ENCODE assay signal across 17 mouse cellular contexts in the genomic region with DNA sequence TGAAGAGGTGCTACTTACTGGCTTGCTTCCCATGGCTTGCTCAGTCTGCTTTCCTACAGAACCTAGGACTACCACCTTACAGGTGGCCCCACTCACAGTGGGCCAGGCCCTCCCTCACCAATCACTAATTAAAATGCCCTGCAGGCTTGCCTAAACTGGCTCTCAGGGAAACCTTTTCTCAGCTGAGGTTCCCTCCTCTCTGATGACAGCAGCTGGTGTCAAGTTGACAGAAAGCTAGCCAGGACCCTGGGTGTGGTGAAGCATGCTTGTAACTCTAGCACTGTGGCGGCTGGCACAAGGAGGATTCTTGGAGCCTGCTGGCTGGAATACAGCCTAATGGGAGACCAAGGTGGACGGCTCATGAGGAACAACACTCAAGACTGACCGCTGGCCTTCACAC. TPM values are rescaled to one million over a fixed set of nuclear protein-coding genes. Genes with fewer than 3 reads are reported as not detected.
A peak's percentile ranks its signal among the peaks of the same experiment; 100 is the strongest.
DNase-seq lines count a peak whose midpoint lies in the region; ATAC-seq and TF ChIP-seq lines count a peak whose summit lies in the region.
"Had no signal": no experiment of that assay in that cellular context is flagged by ENCODE, and none has a peak within 500 bp of the region (broad histone marks: within the 10 kb centered on the region; RNA-seq: fewer than 3 reads in every experiment).

No protein-coding gene starts in this region.

- H3K27me3 ChIP-seq in heart, embryonic 12.5 days (replicated peaks): no peaks in the 10 kb centered on the region
- H3K27me3 ChIP-seq in lung, embryonic 16.5 days (ENCODE audit: control insufficient read depth, insufficient read depth, low read depth, low read length): no peaks in the 10 kb centered on the region
- no peaks in the 10 kb centered on the region for H3K27me3 ChIP-seq in stomach, embryonic 16.5 days (ENCODE audit: control insufficient read depth, insufficient read depth, low read length)
- H3K27me3 ChIP-seq in forebrain, embryonic 10.5 days (ENCODE audit: poor library complexity, severe bottlenecking): no peaks in the 10 kb centered on the region
- no peaks in the 10 kb centered on the region for H3K27me3 ChIP-seq in hindbrain, embryonic 10.5 days (ENCODE audit: insufficient read depth, poor library complexity, severe bottlenecking)
- H3K27me3 ChIP-seq: forebrain, embryonic 15.5 days; limb, embryonic 15.5 days; lung, embryonic 15.5 days; neural tube, embryonic 12.5 days; Patski had no signal

- WGBS in heart, embryonic 12.5 days: 43% methylated on average over 3 of the region's 3 CpGs
- 35% methylated on average over 3 of the region's 3 CpGs for WGBS in lung, embryonic 16.5 days
- WGBS in stomach, embryonic 16.5 days: 47% methylated on average over 3 of the region's 3 CpGs
- WGBS in forebrain, embryonic 10.5 days: 85% methylated on average over 3 of the region's 3 CpGs
- 68% methylated on average over 3 of the region's 3 CpGs for WGBS in hindbrain, embryonic 10.5 days

- no peak overlapping the region for H3K4me3 ChIP-seq in heart, embryonic 12.5 days
- no peak overlapping the region for H3K4me3 ChIP-seq in lung, embryonic 16.5 days (ENCODE audit: low read length)
- no peak overlapping the region for H3K4me3 ChIP-seq in gastrocnemius, adult 2 months
- no peak overlapping the region for H3K4me3 ChIP-seq in stomach, embryonic 16.5 days (replicated peaks; ENCODE audit: low read length)
- H3K4me3 ChIP-seq in forebrain, embryonic 10.5 days: no peak overlapping the region
- no peak overlapping the region for H3K4me3 ChIP-seq in hindbrain, embryonic 10.5 days
- H3K4me3 ChIP-seq: forebrain, embryonic 15.5 days; limb, embryonic 15.5 days; lung, embryonic 15.5 days; neural tube, embryonic 12.5 days had no signal

- peak overlapping the region; percentile 32; the same call in 1 of the 2 replicates for H3K27ac ChIP-seq in heart, embryonic 12.5 days (ENCODE audit: poor library complexity, severe bottlenecking)
- no peak overlapping the region for H3K27ac ChIP-seq in lung, embryonic 16.5 days (ENCODE audit: low read length)
- H3K27ac ChIP-seq in gastrocnemius, adult 2 months: peak overlapping the region; percentile 40; the same call in 1 of the 2 replicates
- H3K27ac ChIP-seq in stomach, embryonic 16.5 days (ENCODE audit: low read length): peak overlapping the region; percentile 62
- no peak overlapping the region for H3K27ac ChIP-seq in forebrain, embryonic 10.5 days
- H3K27ac ChIP-seq in hindbrain, embryonic 10.5 days: no peak overlapping the region
- H3K27ac ChIP-seq: forebrain, embryonic 15.5 days; limb, embryonic 15.5 days; lung, embryonic 15.5 days; neural tube, embryonic 12.5 days had no signal

- no peak overlapping the region for H3K9ac ChIP-seq in heart, embryonic 12.5 days
- no peak overlapping the region for H3K9ac ChIP-seq in lung, embryonic 16.5 days (ENCODE audit: low read length)
- no peak overlapping the region for H3K9ac ChIP-seq in stomach, embryonic 16.5 days (ENCODE audit: low read length)
- H3K9ac ChIP-seq: forebrain, embryonic 15.5 days; limb, embryonic 15.5 days; lung, embryonic 15.5 days; neural tube, embryonic 12.5 days had no signal

- H3K9me3 ChIP-seq in heart, embryonic 12.5 days (replicated peaks): 0 out of 2 replicates have a peak, but pooled peaks cover 3% of the 10 kb centered on the region
- H3K9me3 ChIP-seq in lung, embryonic 16.5 days (ENCODE audit: control insufficient read depth, low read length): no peaks in the 10 kb centered on the region
- no peaks in the 10 kb centered on the region for H3K9me3 ChIP-seq in stomach, embryonic 16.5 days (replicated peaks; ENCODE audit: control insufficient read depth, low read length)
- H3K9me3 ChIP-seq in forebrain, embryonic 10.5 days: no peaks in the 10 kb centered on the region; the same call in 1 of the 2 replicates
- no peaks in the 10 kb centered on the region for H3K9me3 ChIP-seq in hindbrain, embryonic 10.5 days
- H3K9me3 ChIP-seq: forebrain, embryonic 15.5 days; limb, embryonic 15.5 days; lung, embryonic 15.5 days; neural tube, embryonic 12.5 days had no signal

- intact Hi-C loops in heart, postnatal 25 days (cut with DNase I): no loop called here
- intact Hi-C loops in gastrocnemius, adult 2 months (cut with DNase I): no loop called here

- H3K4me1 ChIP-seq in heart, embryonic 12.5 days (replicated peaks): peaks cover 22% of the 10 kb centered on the region
- no peaks in the 10 kb centered on the region; the same call in 1 of the 2 replicates for H3K4me1 ChIP-seq in lung, embryonic 16.5 days (replicated peaks; ENCODE audit: control insufficient read depth, insufficient read depth, low read length)
- H3K4me1 ChIP-seq in stomach, embryonic 16.5 days (ENCODE audit: control insufficient read depth, insufficient read depth, low read length): 0 out of 2 replicates have a peak, but pooled peaks cover 6% of the 10 kb centered on the region
- H3K4me1 ChIP-seq in forebrain, embryonic 10.5 days: peaks cover 22% of the 10 kb centered on the region
- H3K4me1 ChIP-seq in hindbrain, embryonic 10.5 days (replicated peaks): peaks cover 12% of the 10 kb centered on the region
- H3K4me1 ChIP-seq: forebrain, embryonic 15.5 days; neural tube, embryonic 12.5 days had no signal

- no peak for TF ChIP-seq CTCF in gastrocnemius, adult 2 months (IDR thresholded peaks at IDR 0.05)

- H3K36me3 ChIP-seq in heart, embryonic 12.5 days: no peaks in the 10 kb centered on the region
- H3K36me3 ChIP-seq in lung, embryonic 16.5 days (ENCODE audit: control insufficient read depth, insufficient read depth, low read length): no peaks in the 10 kb centered on the region
- no peaks in the 10 kb centered on the region for H3K36me3 ChIP-seq in stomach, embryonic 16.5 days (ENCODE audit: control insufficient read depth, insufficient read depth, low read length)
- no peaks in the 10 kb centered on the region for H3K36me3 ChIP-seq in forebrain, embryonic 10.5 days (replicated peaks)
- H3K36me3 ChIP-seq in hindbrain, embryonic 10.5 days: no peaks in the 10 kb centered on the region
- H3K36me3 ChIP-seq: forebrain, embryonic 15.5 days; limb, embryonic 15.5 days; lung, embryonic 15.5 days; neural tube, embryonic 12.5 days had no signal

- no peak for DNase-seq in heart, postnatal 25 days (ENCODE audit: low spot score)
- DNase-seq in lung, postnatal 25 days (ENCODE audit: low spot score): no peak
- DNase-seq in gastrocnemius, adult 2 months: peak; percentile 83
- no peak for DNase-seq in forebrain, embryonic 10.5 days (ENCODE audit: extremely low spot score, low spot score)
- no peak for DNase-seq in hindbrain, embryonic 10.5 days (ENCODE audit: low spot score)
- DNase-seq: adrenal gland, postnatal 25 days; cerebellum, adult 11-12 months; thymus, postnatal 25 days had no signal

- no peak overlapping the region for H3K4me2 ChIP-seq in heart, embryonic 12.5 days
- no peak overlapping the region for H3K4me2 ChIP-seq in lung, embryonic 16.5 days (ENCODE audit: low read depth, low read length)
- no peak overlapping the region for H3K4me2 ChIP-seq in stomach, embryonic 16.5 days (ENCODE audit: low read depth, low read length)
- H3K4me2 ChIP-seq: forebrain, embryonic 15.5 days; limb, embryonic 15.5 days; lung, embryonic 15.5 days; midbrain, embryonic 11.5 days; neural tube, embryonic 12.5 days had no signal

- no peak for ATAC-seq in heart, embryonic 12.5 days (ENCODE audit: insufficient number of reproducible peaks, low FRiP score)
- ATAC-seq in lung, embryonic 16.5 days (ENCODE audit: low read depth): 0 out of 2 replicates have a peak, but pooled peaks have one; percentile 28
- ATAC-seq in stomach, embryonic 16.5 days (ENCODE audit: insufficient read depth, low FRiP score): no peak
- ATAC-seq: forebrain, embryonic 15.5 days had no signal

RNA-seq across cellular contexts. Expression of gene Lctl, which starts 8.4 kb away (rescaled TPM):
- polyA plus RNA-seq in heart, embryonic 12.5 days (2016; fragmentation: Nextera tagmentation; extraction: Ambion mirVana): 0.14 TPM in 1 of 2 replicates, not detected in the other
- total RNA-seq in heart, postnatal 25 days (2021): not detected
- polyA plus RNA-seq in lung, embryonic 16.5 days (2015; fragmentation: Nextera tagmentation; extraction: Ambion mirVana): not detected in 2 replicates
- total RNA-seq in gastrocnemius, adult 2 months (2021): under 1 TPM in 1 of 2 experiments, not detected in 1; 0.28 TPM
- polyA plus RNA-seq in stomach, embryonic 16.5 days (2015; fragmentation: Nextera tagmentation; extraction: Ambion mirVana): 0.23 TPM in 1 of 2 replicates, not detected in the other
- 0.11 TPM in 1 of 2 replicates, not detected in the other for polyA plus RNA-seq in forebrain, embryonic 10.5 days (2016; fragmentation: Nextera tagmentation; extraction: Ambion mirVana)
- polyA plus RNA-seq in hindbrain, embryonic 10.5 days (2016; fragmentation: Nextera tagmentation; extraction: Ambion mirVana): 0.16 TPM in 1 of 2 replicates, not detected in the other
- polyA plus RNA-seq: forebrain, embryonic 15.5 days; lung, embryonic 15.5 days; midbrain, embryonic 11.5 days; neural tube, embryonic 12.5 days had no signal

RNA-seq across cellular contexts. Expression of gene Zwilch, which starts 47.6 kb away (rescaled TPM):
- 28.0 and 28.6 TPM in 2 replicates for polyA plus RNA-seq in heart, embryonic 12.5 days (2016; fragmentation: Nextera tagmentation; extraction: Ambion mirVana)
- under 1 TPM; 0.42 to 0.62 TPM for total RNA-seq in heart, postnatal 25 days (2021)
- polyA plus RNA-seq in lung, embryonic 16.5 days (2015; fragmentation: Nextera tagmentation; extraction: Ambion mirVana): 27.9 and 28.5 TPM in 2 replicates
- under 1 TPM; 0.41 to 0.42 TPM for total RNA-seq in gastrocnemius, adult 2 months (2021)
- 21.4 and 22.6 TPM in 2 replicates for polyA plus RNA-seq in stomach, embryonic 16.5 days (2015; fragmentation: Nextera tagmentation; extraction: Ambion mirVana)
- 47.5 and 49.3 TPM in 2 replicates for polyA plus RNA-seq in forebrain, embryonic 10.5 days (2016; fragmentation: Nextera tagmentation; extraction: Ambion mirVana)
- 24.8 and 41.7 TPM in 2 replicates for polyA plus RNA-seq in hindbrain, embryonic 10.5 days (2016; fragmentation: Nextera tagmentation; extraction: Ambion mirVana)

RNA-seq across cellular contexts. Expression of gene Rpl4, which starts 47.9 kb away (rescaled TPM):
- 801 and 832 TPM in 2 replicates for polyA plus RNA-seq in heart, embryonic 12.5 days (2016; fragmentation: Nextera tagmentation; extraction: Ambion mirVana)
- 100 to 1,000 TPM; 433 to 462 TPM for total RNA-seq in heart, postnatal 25 days (2021)
- polyA plus RNA-seq in lung, embryonic 16.5 days (2015; fragmentation: Nextera tagmentation; extraction: Ambion mirVana): 1,101 and 1,112 TPM in 2 replicates
- 100 to 1,000 TPM; 601 to 627 TPM for total RNA-seq in gastrocnemius, adult 2 months (2021)
- polyA plus RNA-seq in stomach, embryonic 16.5 days (2015; fragmentation: Nextera tagmentation; extraction: Ambion mirVana): 1,104 and 1,145 TPM in 2 replicates
- polyA plus RNA-seq in forebrain, embryonic 10.5 days (2016; fragmentation: Nextera tagmentation; extraction: Ambion mirVana): 1,283 and 1,312 TPM in 2 replicates
- 959 and 1,179 TPM in 2 replicates for polyA plus RNA-seq in hindbrain, embryonic 10.5 days (2016; fragmentation: Nextera tagmentation; extraction: Ambion mirVana)

RNA-seq across cellular contexts. Expression of gene Snapc5, which starts 53.8 kb away (rescaled TPM):
- 21.9 and 23.0 TPM in 2 replicates for polyA plus RNA-seq in heart, embryonic 12.5 days (2016; fragmentation: Nextera tagmentation; extraction: Ambion mirVana)
- total RNA-seq in heart, postnatal 25 days (2021): 10 to 100 TPM; 21.6 to 23.5 TPM
- 28.5 and 34.2 TPM in 2 replicates for polyA plus RNA-seq in lung, embryonic 16.5 days (2015; fragmentation: Nextera tagmentation; extraction: Ambion mirVana)
- 10 to 100 TPM; 19.3 to 24.4 TPM for total RNA-seq in gastrocnemius, adult 2 months (2021)
- polyA plus RNA-seq in stomach, embryonic 16.5 days (2015; fragmentation: Nextera tagmentation; extraction: Ambion mirVana): 30.7 and 33.7 TPM in 2 replicates
- 35.6 and 38.1 TPM in 2 replicates for polyA plus RNA-seq in forebrain, embryonic 10.5 days (2016; fragmentation: Nextera tagmentation; extraction: Ambion mirVana)
- polyA plus RNA-seq in hindbrain, embryonic 10.5 days (2016; fragmentation: Nextera tagmentation; extraction: Ambion mirVana): 38.3 and 39.8 TPM in 2 replicates

Comparison
In these comparisons a context has a peak if more than half of its experiments do, and no peak if none do; other contexts are left out.
1. H3K27ac ChIP-seq: peak in heart, embryonic 12.5 days (single experiment), gastrocnemius, adult 2 months (single experiment) and stomach, embryonic 16.5 days (single experiment); none in lung, embryonic 16.5 days (single experiment), forebrain, embryonic 10.5 days (single experiment) and hindbrain, embryonic 10.5 days (single experiment).